Mouse (Mus musculus): Measurements from ENCODE around the gene Xpo6.

GRCm38 (mm10) chr7:126089782-126090181 is 110.5 kb downstream of the Xpo6 start:
- TF ChIP-seq POLR2A (IDR thresholded peaks at IDR 0.05; ENCODE audit: borderline replicate concordance, extremely low read depth, insufficient read depth, insufficient read length, poor library complexity, severe bottlenecking) = no peak
- TF ChIP-seq CTCF (IDR thresholded peaks at IDR 0.05; ENCODE audit: borderline replicate concordance, extremely low read depth, insufficient read depth, insufficient read length) = peak; percentile 92
